Mouse (Mus musculus) stomach, embryonic 14.5 days (tissue): ENCODE measurements at regions not wholly inside any gene's neighbourhood (a gene's known extent, or its start where the extent isn't known, plus 50 kb on each side); places are given as distances from the start of the nearest gene placed in this dataset.

Experiments used
- ATAC-seq: fragments of 200-750 bp; cut with Nextera tagmentation; 2 replicates; pipeline ENCODE4 v1.8.0; 2017; ENCODE audit warnings: low read depth, moderate TSS enrichment; ENCODE audit not compliant: insufficient number of reproducible peaks, insufficient read depth, low FRiP score
- H3K27ac ChIP-seq: fragments of 300-500 bp; sonication (generic); 2 replicates; pipeline ENCODE4 v1.5.1; 2014; ENCODE audit warnings: mild to moderate bottlenecking, low read length, moderate library complexity, mixed read lengths
- H3K27me3 ChIP-seq: fragments of 300-500 bp; sonication (generic); 2 replicates; pipeline ENCODE4 v1.6.1; 2014; ENCODE audit warnings: low read length, control low read depth, mixed read lengths; ENCODE audit not compliant: control insufficient read depth, insufficient read depth
- H3K36me3 ChIP-seq: fragments of 300-500 bp; sonication (generic); 2 replicates; pipeline ENCODE4 v1.6.1; 2014; ENCODE audit warnings: mild to moderate bottlenecking, control low read depth, low read length, moderate library complexity, mixed read lengths; ENCODE audit not compliant: control insufficient read depth, insufficient read depth
- H3K4me1 ChIP-seq: fragments of 300-500 bp; sonication (generic); 2 replicates; pipeline ENCODE4 v1.6.1; 2014; ENCODE audit warnings: low read length, control low read depth, mixed read lengths; ENCODE audit not compliant: control insufficient read depth, insufficient read depth
- H3K4me2 ChIP-seq: fragments of 300-500 bp; sonication (generic); replicated peaks from 2 replicates; pipeline ENCODE4 v1.6.1; 2014; ENCODE audit warnings: low read depth, low read length, control low read depth
- H3K4me3 ChIP-seq: fragments of 300-500 bp; sonication (generic); 2 replicates; pipeline ENCODE4 v1.5.1; 2014; ENCODE audit warnings: low read depth, low read length, control low read depth
- H3K9ac ChIP-seq: fragments of 300-500 bp; sonication (generic); replicated peaks from 2 replicates; pipeline ENCODE4 v1.6.1; 2014; ENCODE audit warnings: low read depth, mild to moderate bottlenecking, control low read depth, low read length, moderate library complexity, mixed read lengths
- H3K9me3 ChIP-seq: fragments of 300-500 bp; sonication (generic); 2 replicates; pipeline ENCODE4 v1.6.1; 2016; ENCODE audit warnings: low read depth, low read length, control low read depth; ENCODE audit not compliant: control insufficient read depth
- WGBS: fragments of 180-500 bp; shearing (Covaris S2); extraction: QIAGEN DNeasy Blood & Tissue Kit; methylation state at CpG from one replicate; pipeline ENCODE4 v1.1.7; 2014; 5-methylcytosine and 5-hydroxymethylcytosine counted together

GRCm38 (mm10) chr19:18128786-18129185 is 291.4 kb upstream of the Pcsk5 start:
- WGBS, result 68% methylated on average over 2 of the region's 2 CpGs
- Histone ChIP-seq H3K4me3 (no peak overlapping the region), H3K4me1 (no peaks in the 10 kb centered on the region), H3K27me3 (no peaks in the 10 kb centered on the region), H3K36me3 (no peaks in the 10 kb centered on the region), H3K9me3 (no peaks in the 10 kb centered on the region), H3K27ac (no peak overlapping the region), H3K9ac (no peak overlapping the region), H3K4me2 (no peak overlapping the region)
- ATAC-seq, result no peak

GRCm38 (mm10) chr19:18106236-18106635 is 268.8 kb upstream of the Pcsk5 start:
- Histone ChIP-seq H3K27me3 (no peaks in the 10 kb centered on the region), H3K4me1 (no peaks in the 10 kb centered on the region), H3K36me3 (no peaks in the 10 kb centered on the region), H3K9ac (no peak overlapping the region), H3K4me2 (no peak overlapping the region), H3K4me3 (no peak overlapping the region), H3K9me3 (no peaks in the 10 kb centered on the region), H3K27ac (no peak overlapping the region)
- 48% methylated on average over 6 of the region's 6 CpGs for WGBS
- no peak for ATAC-seq

GRCm38 (mm10) chr19:18104590-18104989 is 267.2 kb upstream of the Pcsk5 start:
- Histone ChIP-seq H3K9ac (no peak overlapping the region), H3K4me1 (no peaks in the 10 kb centered on the region), H3K4me3 (no peak overlapping the region), H3K27me3 (no peaks in the 10 kb centered on the region), H3K27ac (no peak overlapping the region), H3K9me3 (no peaks in the 10 kb centered on the region), H3K36me3 (no peaks in the 10 kb centered on the region), H3K4me2 (no peak overlapping the region)
- ATAC-seq, result no peak
- 94% methylated on average over 2 of the region's 2 CpGs for WGBS

- peak; percentile 95 for ATAC-seq
- 35% methylated on average over 4 of the region's 4 CpGs for WGBS
- Histone ChIP-seq H3K27me3 (no peaks in the 10 kb centered on the region), H3K36me3 (no peaks in the 10 kb centered on the region), H3K4me1 (no peaks in the 10 kb centered on the region), H3K27ac (no peak overlapping the region), H3K9ac (no peak overlapping the region), H3K4me3 (no peak overlapping the region), H3K9me3 (no peaks in the 10 kb centered on the region), H3K4me2 (no peak overlapping the region)
Measured at GRCm38 (mm10) chr19:18101423-18102341, 264.2 kb upstream of the Pcsk5 start.

- H3K9ac ChIP-seq, result no peak overlapping the region
- H3K4me1 ChIP-seq, result no peaks in the 10 kb centered on the region
- no peaks in the 10 kb centered on the region for H3K36me3 ChIP-seq
- no peak overlapping the region for H3K4me2 ChIP-seq
- H3K9me3 ChIP-seq, result no peaks in the 10 kb centered on the region
- H3K4me3 ChIP-seq, result no peak overlapping the region
- H3K27ac ChIP-seq, result no peak overlapping the region
- 74% methylated on average over 6 of the region's 6 CpGs for WGBS
- ATAC-seq, result no peak
- no peaks in the 10 kb centered on the region for H3K27me3 ChIP-seq
Measured at GRCm38 (mm10) chr19:18083312-18083711, 245.9 kb upstream of the Pcsk5 start.

GRCm38 (mm10) chr19:18068919-18069318 is 231.5 kb upstream of the Pcsk5 start:
- Histone ChIP-seq H3K9me3 (no peaks in the 10 kb centered on the region), H3K9ac (no peak overlapping the region), H3K36me3 (no peaks in the 10 kb centered on the region), H3K4me3 (no peak overlapping the region), H3K4me2 (no peak overlapping the region), H3K4me1 (no peaks in the 10 kb centered on the region), H3K27me3 (no peaks in the 10 kb centered on the region), H3K27ac (no peak overlapping the region)
- 44% methylated on average over 5 of the region's 5 CpGs for WGBS
- no peak for ATAC-seq

GRCm38 (mm10) chr19:18067855-18068494 is 230.5 kb upstream of the Pcsk5 start:
- H3K9me3 ChIP-seq, result no peaks in the 10 kb centered on the region
- H3K36me3 ChIP-seq, result no peaks in the 10 kb centered on the region
- no peaks in the 10 kb centered on the region for H3K4me1 ChIP-seq
- H3K27ac ChIP-seq, result no peak overlapping the region
- no peak for ATAC-seq
- no peaks in the 10 kb centered on the region for H3K27me3 ChIP-seq
- H3K4me2 ChIP-seq, result no peak overlapping the region
- WGBS, result 63% methylated on average over 8 of the region's 8 CpGs
- no peak overlapping the region for H3K9ac ChIP-seq
- no peak overlapping the region for H3K4me3 ChIP-seq

GRCm38 (mm10) chr19:18057256-18057890 is 219.9 kb upstream of the Pcsk5 start:
- ATAC-seq, result no peak
- WGBS, result 85% methylated on average over 7 of the region's 7 CpGs

More at GRCm38 (mm10) chr19:18057256-18057890, 219.9 kb upstream of the Pcsk5 start:
- Histone ChIP-seq H3K4me2 (no peak overlapping the region), H3K9ac (no peak overlapping the region), H3K27me3 (no peaks in the 10 kb centered on the region), H3K4me1 (no peaks in the 10 kb centered on the region), H3K9me3 (no peaks in the 10 kb centered on the region), H3K4me3 (no peak overlapping the region), H3K27ac (no peak overlapping the region), H3K36me3 (no peaks in the 10 kb centered on the region)
